Mouse (Mus musculus) hindbrain, embryonic 16.5 days (tissue): ENCODE data around the gene Rcc1l. TPM values are rescaled to one million over a fixed set of nuclear protein-coding genes. Genes with fewer than 3 reads are reported as not detected.

Experiments
- ATAC-seq: fragments of 200-750 bp; cut with Nextera tagmentation; 2 replicates; pipeline ENCODE4 v1.8.0; 2017; ENCODE audit warnings: moderate TSS enrichment, moderate library complexity
- H3K27ac ChIP-seq: fragments of 300-500 bp; sonication (generic); 2 replicates; pipeline ENCODE4 v1.5.1; 2014; ENCODE audit warnings: low read depth, mild to moderate bottlenecking, control low read depth, low read length, moderate library complexity
- H3K27me3 ChIP-seq: fragments of 300-500 bp; sonication (generic); replicated peaks from 2 replicates; pipeline ENCODE4 v1.6.1; 2014; ENCODE audit warnings: low read length; ENCODE audit not compliant: control insufficient read depth, insufficient read depth
- H3K36me3 ChIP-seq: fragments of 300-500 bp; sonication (generic); 2 replicates; pipeline ENCODE4 v1.6.1; 2014; ENCODE audit warnings: mild to moderate bottlenecking, low read length, moderate library complexity, mixed read lengths; ENCODE audit not compliant: control insufficient read depth, insufficient read depth
- H3K4me1 ChIP-seq: fragments of 300-500 bp; sonication (generic); 2 replicates; pipeline ENCODE4 v1.6.1; 2014; ENCODE audit warnings: low read depth, low read length; ENCODE audit not compliant: control insufficient read depth, insufficient read depth
- H3K4me2 ChIP-seq: fragments of 300-500 bp; sonication (generic); 2 replicates; pipeline ENCODE4 v1.6.1; 2014; ENCODE audit warnings: mild to moderate bottlenecking, low read length, control low read depth, moderate library complexity
- H3K4me3 ChIP-seq: fragments of 300-500 bp; sonication (generic); 2 replicates; pipeline ENCODE4 v1.5.1; 2014; ENCODE audit warnings: mild to moderate bottlenecking, low read length, control low read depth, moderate library complexity
- H3K9ac ChIP-seq: fragments of 300-500 bp; sonication (generic); 2 replicates; pipeline ENCODE4 v1.6.1; 2014; ENCODE audit warnings: low read depth, mild to moderate bottlenecking, control low read depth, low read length, moderate library complexity
- H3K9me3 ChIP-seq: fragments of 300-500 bp; sonication (generic); 2 replicates; pipeline ENCODE4 v1.6.1; 2014; ENCODE audit warnings: mild to moderate bottlenecking, low read length, moderate library complexity; ENCODE audit not compliant: control insufficient read depth
- WGBS: fragments of 180-500 bp; shearing (Covaris S2); extraction: QIAGEN DNeasy Blood & Tissue Kit; methylation state at CpG from one replicate; pipeline ENCODE4 v1.1.7; 2014; 5-methylcytosine and 5-hydroxymethylcytosine counted together
- polyA plus RNA-seq: library from polyadenylated mRNA; unstranded; fragments of >200 nt; fragmentation: Nextera tagmentation; extraction: Ambion mirVana; gene quantifications from 2 replicates; pipeline ENCODE4 v1.2.1, GENCODE M21; 2015

Rcc1l gene
- polyA plus RNA-seq, 1 experiment from 2014 or later = 21.3 TPM

- Histone ChIP-seq H3K27me3 (no peaks in the 10 kb centered on the region), H3K9ac (0 out of 2 replicates have a peak overlapping the region, but pooled peaks have one; percentile 0), H3K4me2 (no peak overlapping the region), H3K9me3 (no peaks in the 10 kb centered on the region), H3K4me1 (peaks cover 21% of the 10 kb centered on the region), H3K4me3 (no peak overlapping the region), H3K36me3 (no peaks in the 10 kb centered on the region), H3K27ac (no peak overlapping the region)
- WGBS = 78% methylated on average over 7 of the region's 7 CpGs
- ATAC-seq = no peak
Observed at GRCm38 (mm10) chr5:134178536-134178935, 2.0 kb upstream of the Rcc1l start.

DNA sequence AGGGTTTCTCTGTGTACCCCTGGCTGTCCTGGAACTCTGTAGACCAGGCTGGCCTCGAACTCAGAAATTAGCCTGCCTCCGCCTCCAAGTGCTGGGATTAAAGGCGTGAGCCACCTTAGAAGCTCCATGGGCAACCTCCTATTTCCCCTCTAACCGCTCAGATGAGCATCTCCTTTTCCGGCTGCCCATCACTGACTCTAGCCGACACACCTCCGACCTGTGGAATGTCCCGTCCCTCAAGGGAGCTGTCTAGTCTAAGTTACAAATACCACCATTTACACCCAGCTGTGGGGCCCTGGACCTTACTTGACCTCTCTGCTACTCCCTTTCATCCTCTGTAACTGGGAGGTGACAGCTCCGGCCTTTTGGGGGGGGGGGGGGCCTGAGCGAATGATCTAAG, 878 bp downstream of the Rcc1l start:
- peak overlapping the region; percentile 75 for H3K9ac ChIP-seq
- H3K9me3 ChIP-seq = no peaks in the 10 kb centered on the region
- peak overlapping the region; percentile 70 for H3K4me2 ChIP-seq
- 7% methylated on average over 10 of the region's 10 CpGs for WGBS
- H3K4me1 ChIP-seq = peaks cover 6% of the 10 kb centered on the region
- no peaks in the 10 kb centered on the region for H3K27me3 ChIP-seq
- H3K36me3 ChIP-seq = 0 out of 2 replicates have a peak, but pooled peaks cover 6% of the 10 kb centered on the region
- H3K27ac ChIP-seq = peak overlapping the region; percentile 83; the same call in 1 of the 2 replicates
- peak overlapping the region; percentile 98 for H3K4me3 ChIP-seq
- no peak for ATAC-seq

GRCm38 (mm10) chr5:134173206-134173605, 3.4 kb downstream of the Rcc1l start:
- Histone ChIP-seq H3K4me2 (no peak overlapping the region), H3K4me3 (no peak overlapping the region), H3K36me3 (0 out of 2 replicates have a peak, but pooled peaks cover 7% of the 10 kb centered on the region), H3K9ac (no peak overlapping the region), H3K27me3 (no peaks in the 10 kb centered on the region), H3K4me1 (peaks cover 6% of the 10 kb centered on the region), H3K9me3 (no peaks in the 10 kb centered on the region), H3K27ac (no peak overlapping the region)
- 32% methylated on average over 4 of the region's 4 CpGs for WGBS
- ATAC-seq = no peak

DNA sequence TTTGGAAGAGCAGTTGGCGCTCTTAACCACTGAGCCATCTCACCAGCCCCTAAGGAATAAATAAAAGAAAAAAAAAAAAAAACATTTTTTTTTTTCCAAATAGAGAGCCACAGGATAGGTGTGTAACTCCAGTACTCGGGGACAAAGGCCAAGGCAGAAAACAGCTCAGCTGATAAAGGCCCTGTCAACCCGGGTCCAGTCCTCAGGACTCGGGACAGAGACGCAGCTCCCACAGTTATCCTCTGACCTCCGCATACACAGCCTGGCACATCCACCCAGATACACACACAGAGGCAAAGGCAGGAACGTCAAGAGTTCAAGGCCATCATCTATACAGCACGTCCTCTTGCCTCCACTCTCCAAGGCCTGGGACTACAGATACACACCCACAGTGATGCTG, 6.4 kb downstream of the Rcc1l start:
- Histone ChIP-seq H3K9ac (no peak overlapping the region), H3K9me3 (no peaks in the 10 kb centered on the region), H3K4me3 (no peak overlapping the region), H3K36me3 (0 out of 2 replicates have a peak, but pooled peaks cover 9% of the 10 kb centered on the region), H3K27ac (no peak overlapping the region), H3K4me1 (no peaks in the 10 kb centered on the region; the same call in 1 of the 2 replicates), H3K4me2 (no peak overlapping the region), H3K27me3 (no peaks in the 10 kb centered on the region)
- WGBS = 94% methylated on average over 8 of the region's 8 CpGs
- ATAC-seq = no peak

- ATAC-seq = no peak
- Histone ChIP-seq H3K4me1 (no peaks in the 10 kb centered on the region; the same call in 1 of the 2 replicates), H3K27me3 (no peaks in the 10 kb centered on the region), H3K36me3 (0 out of 2 replicates have a peak, but pooled peaks cover 9% of the 10 kb centered on the region), H3K9me3 (no peaks in the 10 kb centered on the region), H3K4me3 (no peak overlapping the region), H3K9ac (no peak overlapping the region), H3K27ac (no peak overlapping the region), H3K4me2 (no peak overlapping the region)
- WGBS = 92% methylated on average over 10 of the region's 10 CpGs
Observed at GRCm38 (mm10) chr5:134169231-134169630, 7.3 kb downstream of the Rcc1l start.

GRCm38 (mm10) chr5:134168033-134168432, 8.5 kb downstream of the Rcc1l start:
- Histone ChIP-seq H3K27ac (no peak overlapping the region), H3K9ac (no peak overlapping the region), H3K4me2 (no peak overlapping the region), H3K4me1 (no peaks in the 10 kb centered on the region; the same call in 1 of the 2 replicates), H3K9me3 (no peaks in the 10 kb centered on the region), H3K36me3 (0 out of 2 replicates have a peak, but pooled peaks cover 9% of the 10 kb centered on the region), H3K4me3 (no peak overlapping the region), H3K27me3 (no peaks in the 10 kb centered on the region)
- WGBS = 90% methylated on average over 9 of the region's 9 CpGs
- ATAC-seq = no peak

DNA sequence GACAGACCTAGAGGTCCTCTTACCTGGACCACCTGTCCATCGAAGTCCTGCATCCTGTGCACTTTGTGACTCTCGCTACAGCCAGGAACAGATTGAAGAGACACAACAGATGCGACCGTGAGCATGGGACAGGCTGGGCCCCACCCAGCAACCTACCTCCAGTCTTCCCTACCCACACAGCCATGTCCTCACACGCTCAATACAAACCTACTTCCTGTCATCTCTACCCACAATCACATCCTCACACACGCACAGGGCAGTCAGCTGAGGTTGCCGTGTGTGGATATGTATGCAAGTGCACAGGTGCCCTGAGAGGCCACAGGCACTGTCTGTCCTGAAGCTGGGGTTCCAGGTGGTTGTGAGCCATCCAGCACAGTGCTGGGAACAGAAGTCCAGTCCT, 9.9 kb downstream of the Rcc1l start:
- Histone ChIP-seq H3K36me3 (0 out of 2 replicates have a peak, but pooled peaks cover 8% of the 10 kb centered on the region), H3K4me2 (no peak overlapping the region), H3K27ac (no peak overlapping the region), H3K27me3 (no peaks in the 10 kb centered on the region), H3K4me1 (no peaks in the 10 kb centered on the region; the same call in 1 of the 2 replicates), H3K9ac (no peak overlapping the region), H3K9me3 (no peaks in the 10 kb centered on the region), H3K4me3 (no peak overlapping the region)
- WGBS = 95% methylated on average over 7 of the region's 7 CpGs
- ATAC-seq = no peak

DNA sequence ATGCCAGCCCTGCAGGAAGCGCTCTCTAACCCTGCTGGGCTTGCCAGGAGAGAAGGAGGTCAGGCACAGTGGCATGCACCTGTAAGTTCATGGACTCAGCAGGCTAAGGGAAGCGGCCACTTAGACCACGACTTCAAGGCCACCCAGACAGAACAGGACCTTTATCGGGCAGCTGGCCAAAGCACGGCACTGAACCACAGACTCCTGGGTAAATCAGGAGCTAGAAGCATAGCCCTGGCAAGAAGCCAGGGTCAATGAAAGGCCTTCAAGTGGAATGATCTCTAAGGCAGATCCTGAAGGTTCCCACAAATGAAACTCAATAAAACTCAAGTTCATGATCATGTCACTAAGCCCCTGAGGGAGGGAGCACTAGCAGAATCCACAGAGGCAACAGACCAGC, 11.9 kb downstream of the Rcc1l start:
- Histone ChIP-seq H3K9me3 (no peaks in the 10 kb centered on the region), H3K36me3 (peaks cover 2% of the 10 kb centered on the region; the same call in 1 of the 2 replicates), H3K4me3 (no peak overlapping the region), H3K27me3 (no peaks in the 10 kb centered on the region), H3K4me2 (no peak overlapping the region), H3K27ac (0 out of 2 replicates have a peak overlapping the region, but pooled peaks have one; percentile 14), H3K9ac (peak overlapping the region; percentile 8; the same call in 1 of the 2 replicates), H3K4me1 (no peaks in the 10 kb centered on the region; the same call in 1 of the 2 replicates)
- no peak for ATAC-seq
- WGBS = 35% methylated on average over 5 of the region's 5 CpGs

- no peak for ATAC-seq
- Histone ChIP-seq H3K36me3 (peaks cover 33% of the 10 kb centered on the region), H3K9me3 (no peaks in the 10 kb centered on the region), H3K4me2 (no peak overlapping the region), H3K4me3 (no peak overlapping the region), H3K4me1 (no peaks in the 10 kb centered on the region), H3K27ac (no peak overlapping the region), H3K27me3 (no peaks in the 10 kb centered on the region), H3K9ac (no peak overlapping the region)
- WGBS = 90% methylated on average over 7 of the region's 7 CpGs
Observed at GRCm38 (mm10) chr5:134155916-134156466, 20.6 kb downstream of the Rcc1l start.
